Mouse (Mus musculus): ENCODE data around the gene Txlna. TPM values are rescaled to one million over a fixed set of nuclear protein-coding genes. Genes with fewer than 3 reads are reported as not detected.

Gene Txlna
- 26.4 and 28.9 TPM in 2 replicates for polyA plus RNA-seq (2012; rRNA removed)

GRCm38 (mm10) chr4:129640638-129641467 is at the start of gene Txlna:
Gene Txlna, minus strand, starts transcription at chr4:129641065.

GRCm38 (mm10) chr4:129672083-129672877 is 31.4 kb upstream of the Txlna start, which contains the start of gene Kpna6:
Gene Kpna6, minus strand, starts transcription at chr4:129672767.

GRCm38 (mm10) chr4:129623681-129624091 is 17.2 kb downstream of the Txlna start, which contains the start of gene Ccdc28b:
Gene Ccdc28b, minus strand, starts transcription at chr4:129623947.

GRCm38 (mm10) chr4:129618786-129619691 is 21.8 kb downstream of the Txlna start, which contains the start of gene Iqcc:
Gene Iqcc, minus strand, starts transcription at chr4:129619099.

GRCm38 (mm10) chr4:129614093-129614492 is 26.8 kb downstream of the Txlna start, which contains the start of gene Dcdc2b:
Gene Dcdc2b, minus strand, starts transcription at chr4:129614257.

GRCm38 (mm10) chr4:129600233-129601158 is 40.4 kb downstream of the Txlna start, which contains the start of the genes Eif3i and Tmem234:
Gene Eif3i, minus strand, starts transcription at chr4:129600648.
Gene Tmem234, plus strand, starts transcription at chr4:129600668.

GRCm38 (mm10) chr4:129578466-129578865 is 62.4 kb downstream of the Txlna start, which contains the start of gene Fam167b:
Gene Fam167b, minus strand, starts transcription at chr4:129578549.

Other genes starting within 250 kb of the Txlna start
- gene Zbtb8b, start 200.2 kb downstream of the Txlna start, polyA plus RNA-seq (2012; rRNA removed): 0.03 TPM in 1 of 2 replicates, not detected in the other
- 24.2 and 28.5 TPM in 2 replicates for gene Bsdc1, start 179.5 kb downstream of the Txlna start, polyA plus RNA-seq (2012; rRNA removed)
- not detected in 2 replicates for gene Tssk3, start 150.0 kb downstream of the Txlna start, polyA plus RNA-seq (2012; rRNA removed)
- 0.70 and 0.81 TPM in 2 replicates for gene Fam229a, start 149.9 kb downstream of the Txlna start, polyA plus RNA-seq (2012; rRNA removed)
- 19.3 and 20.7 TPM in 2 replicates for gene Marcksl1, start 127.5 kb downstream of the Txlna start, polyA plus RNA-seq (2012; rRNA removed)
- 51.0 and 62.8 TPM in 2 replicates for gene Hdac1, start 98.4 kb downstream of the Txlna start, polyA plus RNA-seq (2012; rRNA removed)
- gene Lck, start 67.4 kb downstream of the Txlna start, polyA plus RNA-seq (2012; rRNA removed): 5.1 and 7.0 TPM in 2 replicates
- 0.91 and 1.0 TPM in 2 replicates for gene Fam167b, start 62.5 kb downstream of the Txlna start, polyA plus RNA-seq (2012; rRNA removed)
- 261 and 280 TPM in 2 replicates for gene Eif3i, start 40.4 kb downstream of the Txlna start, polyA plus RNA-seq (2012; rRNA removed)
- 187 and 203 TPM in 2 replicates for gene Tmem234, start 40.4 kb downstream of the Txlna start, polyA plus RNA-seq (2012; rRNA removed)
- 2.2 and 4.3 TPM in 2 replicates for gene Dcdc2b, start 26.8 kb downstream of the Txlna start, polyA plus RNA-seq (2012; rRNA removed)
- gene Iqcc, start 22.0 kb downstream of the Txlna start, polyA plus RNA-seq (2012; rRNA removed): 37.1 and 39.5 TPM in 2 replicates
- 20.8 and 22.4 TPM in 2 replicates for gene Ccdc28b, start 17.1 kb downstream of the Txlna start, polyA plus RNA-seq (2012; rRNA removed)
- gene Kpna6, start 31.7 kb upstream of the Txlna start, polyA plus RNA-seq (2012; rRNA removed): 17.3 and 18.7 TPM in 2 replicates
- gene Tmem39b, start 55.8 kb upstream of the Txlna start, polyA plus RNA-seq (2012; rRNA removed): 26.1 and 31.8 TPM in 2 replicates
- gene Khdrbs1, start 101.2 kb upstream of the Txlna start, polyA plus RNA-seq (2012; rRNA removed): 28.6 and 37.4 TPM in 2 replicates
- 71.1 and 72.6 TPM in 2 replicates for gene Ptp4a2, start 170.2 kb upstream of the Txlna start, polyA plus RNA-seq (2012; rRNA removed)